Mouse (Mus musculus) kidney, postnatal 4 days (tissue): ENCODE measurements around the gene Rhbdl3.

Experiments
- DNase-seq, 2 experiments: peaks; one replicate each; pipeline ENCODE4 v3.0.0; 2021; ENCODE audit warnings: mixed read lengths in 2 of 2

The Rhbdl3 gene

DNA sequence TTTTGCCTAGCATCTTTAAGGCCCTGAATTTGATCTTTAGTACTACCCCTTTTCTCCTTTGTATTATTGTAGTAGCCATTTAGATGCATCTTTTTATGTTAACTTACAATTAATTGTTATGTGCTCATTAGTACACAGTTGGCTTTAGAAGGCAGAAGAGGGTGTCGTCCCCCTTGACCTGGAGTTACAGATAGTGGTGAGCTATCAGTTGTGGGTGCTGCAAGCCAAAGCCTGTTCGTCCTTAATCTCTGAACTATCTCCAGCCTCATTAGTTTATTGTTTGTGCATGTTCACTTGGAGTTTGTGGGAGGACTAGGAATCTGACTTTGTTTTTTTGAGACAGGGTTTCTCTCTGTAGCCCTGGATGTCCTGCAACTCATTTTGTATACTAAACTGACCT, 86.1 kb downstream of the Rhbdl3 start:
- DNase-seq = no peak

GRCm38 (mm10) chr11:80389885-80390284, 89.2 kb downstream of the Rhbdl3 start:
- no peak for DNase-seq

- DNase-seq = no peak
These were observed 90.9 kb downstream of the Rhbdl3 start for GRCm38 (mm10) chr11:80391407-80392120.

DNA sequence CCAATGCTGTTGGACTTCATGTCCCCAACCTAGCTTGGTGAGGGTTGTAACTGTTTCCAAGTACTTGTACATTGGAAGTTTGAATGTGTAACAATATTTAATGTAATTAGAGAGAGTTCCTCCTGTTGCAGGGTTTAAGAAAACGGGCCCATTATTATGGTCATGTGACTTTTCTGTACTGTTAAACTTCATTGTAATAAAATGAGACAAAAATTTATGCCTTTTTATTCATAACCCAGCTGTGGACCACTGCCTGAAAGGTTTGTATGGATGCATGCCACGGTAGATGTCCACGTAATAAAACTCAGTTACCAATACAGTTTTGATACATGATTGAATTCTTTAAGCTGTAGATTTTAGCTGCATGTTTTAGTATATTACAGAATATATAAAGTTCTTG, 95.2 kb downstream of the Rhbdl3 start:
- no peak for DNase-seq

DNA sequence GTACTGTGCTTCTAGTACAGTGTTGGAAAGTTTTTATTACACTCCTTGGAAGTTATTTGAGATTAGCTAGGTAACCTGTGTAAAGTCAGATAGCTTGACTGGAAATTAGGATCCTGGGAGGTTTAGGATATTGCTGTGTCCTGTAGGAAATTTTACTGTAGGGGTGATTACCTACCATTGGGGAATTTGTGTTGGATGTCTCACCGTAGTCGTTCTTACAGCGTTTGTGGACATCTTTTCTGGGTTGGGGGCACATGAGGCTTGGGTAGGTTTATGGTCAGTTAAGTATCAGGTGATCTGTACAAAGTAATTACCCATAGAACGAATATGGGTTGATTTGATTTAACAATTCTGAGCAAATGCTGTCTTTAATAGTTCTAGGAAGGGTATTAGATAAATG, 95.9 kb downstream of the Rhbdl3 start:
- no peak for DNase-seq
